Mouse (Mus musculus) layer of hippocampus, adult 9-11 months (tissue): ENCODE data around the gene 1700024G13Rik.

Experiments
- DNase-seq: peaks from one replicate; pipeline ENCODE4 v3.0.0; 2022

Gene 1700024G13Rik

GRCm38 (mm10) chr14:32327366-32327765 lies 60.8 kb downstream of the 1700024G13Rik start:
- DNase-seq, result no peak
